Mouse (Mus musculus): ENCODE results near the gene Themis2. TPM values are rescaled to one million over a fixed set of nuclear protein-coding genes. Genes with fewer than 3 reads are reported as not detected.
A peak's percentile ranks its signal among the peaks of the same experiment; 100 is the strongest.
"Not testable (repeated sequence)": the region's sequence is repeated elsewhere in the genome, so short reads cannot be mapped to it uniquely, and the experiment has no call there.

Gene Themis2
- polyA plus RNA-seq, 1 experiment = not detected

DNA sequence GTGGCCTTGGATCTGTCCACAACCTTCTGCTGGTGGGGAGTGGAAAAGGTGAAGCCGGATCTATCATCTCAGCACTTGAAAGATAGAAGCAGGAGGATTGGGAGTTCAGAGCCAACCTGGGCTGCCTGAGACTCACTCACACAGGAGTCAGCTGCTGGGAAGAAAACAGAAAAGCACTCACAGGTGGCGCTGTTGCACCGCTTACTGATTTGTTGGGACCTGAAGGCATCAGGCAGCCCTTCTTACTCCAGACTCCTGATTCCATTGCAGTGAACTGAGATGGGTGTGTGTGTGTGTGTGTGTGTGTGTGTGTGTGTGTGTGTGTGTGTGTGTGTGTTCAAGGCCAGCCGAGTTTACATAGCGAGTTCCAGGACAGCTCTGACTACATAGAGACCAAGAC lies 19.4 kb downstream of the Themis2 start:
- no peak for TF ChIP-seq USF1 (IDR thresholded peaks at IDR 0.05; ENCODE audit: low read depth)
- TF ChIP-seq CTCF (IDR thresholded peaks at IDR 0.05; ENCODE audit: control insufficient read depth, insufficient read depth, insufficient read length) = peak; percentile 53
- TF ChIP-seq MYOD1 (IDR thresholded peaks at IDR 0.05; ENCODE audit: control insufficient read depth, insufficient read length, low read depth) = no peak
- no peak for TF ChIP-seq MAX (IDR thresholded peaks at IDR 0.05)
- no peak for TF ChIP-seq FOSL1 (IDR thresholded peaks at IDR 0.05; ENCODE audit: insufficient read depth, low read length, poor library complexity, severe bottlenecking)
- TF ChIP-seq MYOG (IDR thresholded peaks at IDR 0.05; ENCODE audit: control insufficient read depth, extremely low read depth, insufficient read length) = no peak
- Histone ChIP-seq H3K4me3 (ENCODE audit: insufficient read depth, poor library complexity, severe bottlenecking) (no peak overlapping the region), H3K79me2 (ENCODE audit: control insufficient read depth, insufficient read depth) (no peaks in the 10 kb centered on the region), H3K36me3 (ENCODE audit: control insufficient read depth, insufficient read depth) (peaks cover 80% of the 10 kb centered on the region), H3ac (ENCODE audit: control insufficient read depth, insufficient read length, low read depth) (no peak overlapping the region), H3K79me3 (ENCODE audit: low read depth) (no peaks in the 10 kb centered on the region), H3K27me3 (ENCODE audit: control insufficient read depth, insufficient read depth, insufficient read length) (no peaks in the 10 kb centered on the region)

DNA sequence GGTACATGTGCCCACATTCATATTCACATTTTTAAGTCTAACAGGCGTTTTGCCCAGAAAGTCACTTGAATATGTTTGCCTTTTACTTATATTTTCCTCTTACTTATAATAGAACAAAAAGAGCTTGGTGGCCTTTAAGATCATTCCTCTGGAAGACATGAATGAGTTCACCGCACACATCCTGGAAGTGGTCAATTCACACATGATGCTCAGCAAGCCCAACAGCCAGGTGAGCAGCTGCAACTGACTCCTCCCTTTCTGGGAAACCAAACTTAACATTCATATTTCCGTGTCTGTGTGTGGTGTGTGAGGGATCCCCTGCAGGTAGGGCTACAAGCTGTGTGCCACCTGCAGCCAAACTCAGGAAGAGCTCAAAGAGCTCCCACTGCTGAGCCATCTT lies 21.3 kb downstream of the Themis2 start:
- TF ChIP-seq MYOG (IDR thresholded peaks at IDR 0.05; ENCODE audit: control insufficient read depth, extremely low read depth, insufficient read length) (no peak), USF1 (IDR thresholded peaks at IDR 0.05; ENCODE audit: low read depth) (no peak), MYOD1 (IDR thresholded peaks at IDR 0.05; ENCODE audit: control insufficient read depth, insufficient read length, low read depth) (no peak), CEBPB (IDR thresholded peaks at IDR 0.05; ENCODE audit: low read depth) (no peak), CTCF (IDR thresholded peaks at IDR 0.05; ENCODE audit: control insufficient read depth, insufficient read depth, insufficient read length) (no peak), FOSL1 (IDR thresholded peaks at IDR 0.05; ENCODE audit: insufficient read depth, low read length, poor library complexity, severe bottlenecking) (no peak), MAX (IDR thresholded peaks at IDR 0.05) (no peak)
- Histone ChIP-seq H3K36me3 (ENCODE audit: control insufficient read depth, insufficient read depth) (peaks cover 92% of the 10 kb centered on the region), H3K79me2 (ENCODE audit: control insufficient read depth, insufficient read depth) (peaks cover 8% of the 10 kb centered on the region)

GRCm38 (mm10) chr4:132771776-132772175 lies 24.4 kb downstream of the Themis2 start:
- Histone ChIP-seq H3K36me3 (ENCODE audit: control insufficient read depth, insufficient read depth) (peaks cover 69% of the 10 kb centered on the region), H3ac (ENCODE audit: control insufficient read depth, insufficient read length, low read depth) (no peak overlapping the region), H3K79me3 (ENCODE audit: low read depth) (peaks cover 12% of the 10 kb centered on the region), H3K4me3 (ENCODE audit: insufficient read depth, poor library complexity, severe bottlenecking) (no peak overlapping the region), H3K79me2 (ENCODE audit: control insufficient read depth, insufficient read depth) (peaks cover 25% of the 10 kb centered on the region), H3K27me3 (ENCODE audit: control insufficient read depth, insufficient read depth, insufficient read length) (no peaks in the 10 kb centered on the region)
- no peak for TF ChIP-seq MAX (IDR thresholded peaks at IDR 0.05)
- TF ChIP-seq MYOD1 (IDR thresholded peaks at IDR 0.05; ENCODE audit: control insufficient read depth, insufficient read length, low read depth) = no peak
- TF ChIP-seq USF1 (IDR thresholded peaks at IDR 0.05; ENCODE audit: low read depth) = no peak
- TF ChIP-seq MYOG (IDR thresholded peaks at IDR 0.05; ENCODE audit: control insufficient read depth, extremely low read depth, insufficient read length) = no peak
- TF ChIP-seq CTCF (IDR thresholded peaks at IDR 0.05; ENCODE audit: control insufficient read depth, insufficient read depth, insufficient read length) = no peak
- no peak for TF ChIP-seq CEBPB (IDR thresholded peaks at IDR 0.05; ENCODE audit: low read depth)
- no peak for TF ChIP-seq FOSL1 (IDR thresholded peaks at IDR 0.05; ENCODE audit: insufficient read depth, low read length, poor library complexity, severe bottlenecking)

More for the DNA sequence above, 21.3 kb downstream of the Themis2 start:
- Histone ChIP-seq H3ac (ENCODE audit: control insufficient read depth, insufficient read length, low read depth) (no peak overlapping the region), H3K79me3 (ENCODE audit: low read depth) (no peaks in the 10 kb centered on the region), H3K4me3 (ENCODE audit: insufficient read depth, poor library complexity, severe bottlenecking) (no peak overlapping the region), H3K27me3 (ENCODE audit: control insufficient read depth, insufficient read depth, insufficient read length) (no peaks in the 10 kb centered on the region)

GRCm38 (mm10) chr4:132767914-132768876 lies 28.0 kb downstream of the Themis2 start, which contains the start of gene Rpa2:
Gene Rpa2 (plus strand): TSS chr4:132768332.
- H3K79me2 ChIP-seq (ENCODE audit: control insufficient read depth, insufficient read depth) = peaks cover 25% of the 10 kb centered on the region

GRCm38 (mm10) chr4:132763125-132763524 lies 33.1 kb downstream of the Themis2 start:
- not testable (repeated sequence) for H3K4me3 ChIP-seq (ENCODE audit: insufficient read depth, poor library complexity, severe bottlenecking); H3K79me3 ChIP-seq (ENCODE audit: low read depth); H3K27me3 ChIP-seq (ENCODE audit: control insufficient read depth, insufficient read depth, insufficient read length); H3K36me3 ChIP-seq (ENCODE audit: control insufficient read depth, insufficient read depth); H3K79me2 ChIP-seq (ENCODE audit: control insufficient read depth, insufficient read depth); H3ac ChIP-seq (ENCODE audit: control insufficient read depth, insufficient read length, low read depth)

More at GRCm38 (mm10) chr4:132767914-132768876, 28.0 kb downstream of the Themis2 start, which contains the start of gene Rpa2:
- H3K27me3 ChIP-seq (ENCODE audit: control insufficient read depth, insufficient read depth, insufficient read length) = no peaks in the 10 kb centered on the region
- TF ChIP-seq FOSL1 (IDR thresholded peaks at IDR 0.05; ENCODE audit: insufficient read depth, low read length, poor library complexity, severe bottlenecking) (no peak), USF1 (IDR thresholded peaks at IDR 0.05; ENCODE audit: low read depth) (no peak), MAX (IDR thresholded peaks at IDR 0.05) (peak; percentile 86)
- peak within 1 kb of the TSS; percentile 90 for H3K4me3 ChIP-seq (ENCODE audit: insufficient read depth, poor library complexity, severe bottlenecking)
- H3ac ChIP-seq (ENCODE audit: control insufficient read depth, insufficient read length, low read depth) = peak within 1 kb of the TSS; percentile 94
- peaks cover 33% of the 10 kb centered on the region for H3K36me3 ChIP-seq (ENCODE audit: control insufficient read depth, insufficient read depth)
- peaks cover 12% of the 10 kb centered on the region for H3K79me3 ChIP-seq (ENCODE audit: low read depth)

GRCm38 (mm10) chr4:132762602-132763001 lies 33.6 kb downstream of the Themis2 start:
- Histone ChIP-seq H3K27me3 (ENCODE audit: control insufficient read depth, insufficient read depth, insufficient read length) (no peaks in the 10 kb centered on the region), H3K79me3 (ENCODE audit: low read depth) (no peaks in the 10 kb centered on the region), H3K79me2 (ENCODE audit: control insufficient read depth, insufficient read depth) (no peaks in the 10 kb centered on the region), H3ac (ENCODE audit: control insufficient read depth, insufficient read length, low read depth) (no peak overlapping the region), H3K4me3 (ENCODE audit: insufficient read depth, poor library complexity, severe bottlenecking) (no peak overlapping the region), H3K36me3 (ENCODE audit: control insufficient read depth, insufficient read depth) (no peaks in the 10 kb centered on the region)
- no peak for TF ChIP-seq FOSL1 (IDR thresholded peaks at IDR 0.05; ENCODE audit: insufficient read depth, low read length, poor library complexity, severe bottlenecking)
- TF ChIP-seq MYOG (IDR thresholded peaks at IDR 0.05; ENCODE audit: control insufficient read depth, extremely low read depth, insufficient read length) = no peak
- no peak for TF ChIP-seq MYOD1 (IDR thresholded peaks at IDR 0.05; ENCODE audit: control insufficient read depth, insufficient read length, low read depth)
- no peak for TF ChIP-seq USF1 (IDR thresholded peaks at IDR 0.05; ENCODE audit: low read depth)

All from C2C12 (cell line).